Mouse (Mus musculus): ENCODE measurements around the gene Psmc3ip.

GRCm38 (mm10) chr11:101052751-101053473 is 42.3 kb downstream of the Psmc3ip start:
- TF ChIP-seq CTCF (IDR thresholded peaks at IDR 0.05; ENCODE audit: low read depth) (no peak), EP300 (IDR thresholded peaks at IDR 0.05; ENCODE audit: low read depth) (no peak)

All from liver, embryonic 14.5 days (tissue).